Mouse (Mus musculus) cerebellum, adult 2 months (tissue): ENCODE data around the gene Zfp747.

Experiments used
- CTCF ChIP-seq: fragments of 200-500 bp; IDR thresholded peaks from 2 replicates; pipeline ENCODE4 v1.5.1; 2011; ENCODE audit warnings: low read depth, mild to moderate bottlenecking, control low read depth, low read length, moderate library complexity, borderline replicate concordance; ENCODE audit not compliant: insufficient read depth
- POLR2A ChIP-seq: fragments of 200-500 bp; IDR thresholded peaks from 2 replicates; pipeline ENCODE4 v1.6.1; 2011; ENCODE audit warnings: low read length, control low read depth, borderline replicate concordance; ENCODE audit not compliant: insufficient read depth

DNA sequence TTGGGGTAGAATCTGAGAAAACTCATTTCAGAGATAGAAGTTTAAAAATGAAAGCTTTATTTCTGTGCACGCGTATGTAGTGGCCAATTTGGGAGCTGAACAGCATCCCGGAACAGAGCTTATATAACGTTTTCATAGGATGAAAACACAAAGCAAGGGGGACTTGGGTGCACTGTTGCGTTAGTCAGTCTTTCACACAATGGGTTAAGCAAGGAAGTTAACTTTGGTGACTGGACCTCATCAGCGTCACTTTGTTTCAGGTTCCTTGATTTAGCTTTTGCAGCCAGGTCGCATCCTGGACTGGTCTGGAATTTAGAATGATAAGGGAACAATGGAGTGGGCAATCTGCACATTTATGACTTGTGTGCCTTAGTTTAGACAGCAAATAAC, 18.1 kb upstream of the Zfp747 start:
- TF ChIP-seq CTCF (no peak), POLR2A (no peak)
